Mouse (Mus musculus): ENCODE results near the gene Usp46.

DNA sequence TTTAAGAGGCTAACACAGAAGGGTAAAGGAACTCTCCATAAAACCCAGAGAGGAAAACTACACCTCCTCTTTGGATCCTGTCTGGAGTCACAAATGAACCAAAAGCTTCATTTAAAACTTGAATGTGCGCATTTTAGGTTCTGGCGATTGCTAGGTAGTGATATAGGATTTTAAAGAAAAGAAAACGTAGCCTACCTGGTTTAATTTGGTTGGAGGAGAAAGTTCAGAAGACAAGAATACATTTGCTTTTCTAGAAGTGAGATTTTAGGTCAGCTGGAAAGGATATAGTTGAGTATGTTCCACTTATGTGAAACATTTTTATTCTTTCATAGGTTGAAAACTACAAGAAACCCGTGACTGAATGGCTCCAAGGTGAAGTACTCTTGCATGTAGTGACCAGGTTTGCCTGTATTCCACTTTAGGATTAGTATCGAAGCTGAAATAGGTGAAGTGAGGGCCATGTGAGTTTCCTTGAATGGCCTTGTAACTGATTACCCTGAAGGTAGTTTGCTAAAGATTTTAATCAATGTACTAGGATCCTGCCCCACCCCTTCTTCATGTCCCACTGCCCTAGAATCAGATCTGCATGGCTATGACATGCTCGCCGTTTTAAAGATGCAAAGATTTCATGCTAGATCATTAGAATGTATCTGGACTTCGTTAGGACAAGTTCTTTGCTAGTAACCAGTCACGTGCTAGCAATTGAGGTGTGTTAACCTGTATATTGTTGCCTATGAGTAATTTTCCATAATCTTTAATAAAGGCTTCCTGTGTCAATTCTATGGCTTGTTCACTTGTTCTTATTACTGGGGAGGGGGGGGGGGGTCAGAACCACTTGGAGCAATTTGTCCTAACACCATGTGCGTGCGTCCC, 25.6 kb upstream of the Usp46 start:
- TF ChIP-seq USF1 (IDR thresholded peaks at IDR 0.05; ENCODE audit: low read depth, low read length) (peak; percentile 40; the same call in 1 of the 2 replicates), ZKSCAN1 (IDR thresholded peaks at IDR 0.05; ENCODE audit: low read depth, low read length) (no peak), MXI1 (IDR thresholded peaks at IDR 0.05; ENCODE audit: low read depth, low read length) (no peak; the same call in 1 of the 2 replicates), MAZ (IDR thresholded peaks at IDR 0.05; ENCODE audit: low read depth, low read length) (no peak), POLR2A (IDR thresholded peaks at IDR 0.05; ENCODE audit: control insufficient read depth in 1 of 2, insufficient read depth in 1 of 2, low read depth in 1 of 2, low read length in 2 of 2, poor library complexity in 1 of 2) (no peak; a peak in 2 of 4 replicates)

Data from MEL (cell line).